Mouse (Mus musculus): ENCODE results near the gene St6galnac3. TPM values are rescaled to one million over a fixed set of nuclear protein-coding genes. Genes with fewer than 3 reads are reported as not detected.

The St6galnac3 gene
- polyA plus RNA-seq, 1 experiment from 2014 or later = 27.2 TPM

- H3K9ac ChIP-seq = no peak overlapping the region
- no peak for ATAC-seq (ENCODE audit: low read depth)
- 95% methylated on average over 9 of the region's 9 CpGs for WGBS
- H3K9me3 ChIP-seq = no peaks in the 10 kb centered on the region
- no peaks in the 10 kb centered on the region for H3K27me3 ChIP-seq
- H3K4me3 ChIP-seq = no peak overlapping the region
- no peak overlapping the region for H3K27ac ChIP-seq (replicated peaks)
- peaks cover 12% of the 10 kb centered on the region; the same call in 1 of the 2 replicates for H3K4me1 ChIP-seq (replicated peaks)
- no peak overlapping the region for H3K4me2 ChIP-seq
- no peaks in the 10 kb centered on the region for H3K36me3 ChIP-seq
These were observed 43.3 kb downstream of the St6galnac3 start for GRCm38 (mm10) chr3:153681720-153682119.

GRCm38 (mm10) chr3:153675832-153676231 lies 49.1 kb downstream of the St6galnac3 start:
- H3K9ac ChIP-seq = no peak overlapping the region
- no peak overlapping the region for H3K4me3 ChIP-seq
- H3K9me3 ChIP-seq = no peaks in the 10 kb centered on the region
- H3K4me2 ChIP-seq = no peak overlapping the region
- 9% methylated on average over 7 of the region's 7 CpGs for WGBS
- H3K27me3 ChIP-seq = no peaks in the 10 kb centered on the region
- H3K36me3 ChIP-seq = no peaks in the 10 kb centered on the region
- no peak overlapping the region for H3K27ac ChIP-seq (replicated peaks)
- ATAC-seq (ENCODE audit: low read depth) = peak; percentile 56; the same call in 1 of the 2 replicates
- peaks cover 28% of the 10 kb centered on the region for H3K4me1 ChIP-seq (replicated peaks)

GRCm38 (mm10) chr3:153675073-153675472 lies 49.9 kb downstream of the St6galnac3 start:
- Histone ChIP-seq H3K9me3 (no peaks in the 10 kb centered on the region), H3K4me2 (no peak overlapping the region), H3K4me3 (no peak overlapping the region), H3K9ac (no peak overlapping the region), H3K4me1 (replicated peaks) (peaks cover 31% of the 10 kb centered on the region), H3K27me3 (no peaks in the 10 kb centered on the region), H3K36me3 (no peaks in the 10 kb centered on the region), H3K27ac (replicated peaks) (no peak overlapping the region)
- ATAC-seq (ENCODE audit: low read depth) = 0 out of 2 replicates have a peak, but pooled peaks have one; percentile 25
- 31% methylated on average over 12 of the region's 12 CpGs for WGBS

- ATAC-seq (ENCODE audit: low read depth) = no peak
- H3K9ac ChIP-seq = no peak overlapping the region
- no peaks in the 10 kb centered on the region for H3K36me3 ChIP-seq
- WGBS = 82% methylated on average over 8 of the region's 8 CpGs
- no peak overlapping the region for H3K27ac ChIP-seq (replicated peaks)
- peaks cover 37% of the 10 kb centered on the region for H3K4me1 ChIP-seq (replicated peaks)
- H3K4me3 ChIP-seq = no peak overlapping the region
- no peaks in the 10 kb centered on the region for H3K9me3 ChIP-seq
- no peaks in the 10 kb centered on the region for H3K27me3 ChIP-seq
- H3K4me2 ChIP-seq = no peak overlapping the region
These were observed 50.6 kb downstream of the St6galnac3 start for GRCm38 (mm10) chr3:153674359-153674758.

- no peak for ATAC-seq (ENCODE audit: low read depth)
- Histone ChIP-seq H3K9me3 (no peaks in the 10 kb centered on the region), H3K27me3 (no peaks in the 10 kb centered on the region), H3K4me3 (no peak overlapping the region), H3K4me2 (no peak overlapping the region), H3K27ac (replicated peaks) (no peak overlapping the region), H3K36me3 (no peaks in the 10 kb centered on the region), H3K9ac (no peak overlapping the region), H3K4me1 (replicated peaks) (peaks cover 46% of the 10 kb centered on the region)
- 89% methylated on average over 12 of the region's 12 CpGs for WGBS
These were observed 51.5 kb downstream of the St6galnac3 start for GRCm38 (mm10) chr3:153673451-153673850.

- no peaks in the 10 kb centered on the region for H3K36me3 ChIP-seq
- no peaks in the 10 kb centered on the region for H3K9me3 ChIP-seq
- H3K27me3 ChIP-seq = no peaks in the 10 kb centered on the region
- WGBS = 83% methylated on average over 10 of the region's 10 CpGs
- no peak overlapping the region for H3K4me3 ChIP-seq
- H3K4me1 ChIP-seq (replicated peaks) = peaks cover 35% of the 10 kb centered on the region
- no peak overlapping the region for H3K9ac ChIP-seq
- no peak for ATAC-seq (ENCODE audit: low read depth)
- no peak overlapping the region for H3K4me2 ChIP-seq
- H3K27ac ChIP-seq (replicated peaks) = no peak overlapping the region
These were observed 53.9 kb downstream of the St6galnac3 start for GRCm38 (mm10) chr3:153670953-153671674.

- ATAC-seq (ENCODE audit: low read depth) = no peak
- H3K27me3 ChIP-seq = no peaks in the 10 kb centered on the region
- H3K9me3 ChIP-seq = no peaks in the 10 kb centered on the region
- no peak overlapping the region for H3K9ac ChIP-seq
- no peak overlapping the region for H3K4me2 ChIP-seq
- no peaks in the 10 kb centered on the region for H3K36me3 ChIP-seq
- H3K4me3 ChIP-seq = no peak overlapping the region
- no peak overlapping the region for H3K27ac ChIP-seq (replicated peaks)
- 89% methylated on average over 13 of the region's 13 CpGs for WGBS
- H3K4me1 ChIP-seq (replicated peaks) = peaks cover 33% of the 10 kb centered on the region
These were observed 55.1 kb downstream of the St6galnac3 start for GRCm38 (mm10) chr3:153669737-153670435.

GRCm38 (mm10) chr3:153669329-153669728 lies 55.6 kb downstream of the St6galnac3 start:
- Histone ChIP-seq H3K27ac (replicated peaks) (no peak overlapping the region), H3K4me2 (no peak overlapping the region), H3K9ac (no peak overlapping the region), H3K4me1 (replicated peaks) (peaks cover 36% of the 10 kb centered on the region), H3K36me3 (no peaks in the 10 kb centered on the region), H3K4me3 (no peak overlapping the region), H3K27me3 (no peaks in the 10 kb centered on the region), H3K9me3 (no peaks in the 10 kb centered on the region)
- WGBS = 56% methylated on average over 8 of the region's 8 CpGs
- ATAC-seq (ENCODE audit: low read depth) = no peak

GRCm38 (mm10) chr3:153668447-153669290 lies 56.3 kb downstream of the St6galnac3 start:
- 0 out of 2 replicates have a peak, but pooled peaks have one; percentile 19 for ATAC-seq (ENCODE audit: low read depth)
- H3K4me2 ChIP-seq = no peak overlapping the region
- no peak overlapping the region for H3K4me3 ChIP-seq
- WGBS = 59% methylated on average over 21 of the region's 21 CpGs
- H3K27ac ChIP-seq (replicated peaks) = no peak overlapping the region
- no peaks in the 10 kb centered on the region for H3K27me3 ChIP-seq
- no peaks in the 10 kb centered on the region for H3K9me3 ChIP-seq
- no peaks in the 10 kb centered on the region for H3K36me3 ChIP-seq
- H3K9ac ChIP-seq = no peak overlapping the region
- peaks cover 36% of the 10 kb centered on the region for H3K4me1 ChIP-seq (replicated peaks)

- Histone ChIP-seq H3K4me1 (replicated peaks) (peaks cover 62% of the 10 kb centered on the region), H3K27me3 (no peaks in the 10 kb centered on the region), H3K9me3 (no peaks in the 10 kb centered on the region), H3K9ac (no peak overlapping the region), H3K4me3 (no peak overlapping the region), H3K27ac (replicated peaks) (no peak overlapping the region), H3K4me2 (no peak overlapping the region), H3K36me3 (no peaks in the 10 kb centered on the region)
- 89% methylated on average over 5 of the region's 5 CpGs for WGBS
- ATAC-seq (ENCODE audit: low read depth) = no peak
These were observed 60.3 kb downstream of the St6galnac3 start for GRCm38 (mm10) chr3:153664696-153665095.

GRCm38 (mm10) chr3:153663841-153664427 lies 61.0 kb downstream of the St6galnac3 start:
- WGBS = 55% methylated on average over 10 of the region's 10 CpGs
- no peaks in the 10 kb centered on the region for H3K27me3 ChIP-seq

More at GRCm38 (mm10) chr3:153663841-153664427, 61.0 kb downstream of the St6galnac3 start:
- peaks cover 63% of the 10 kb centered on the region for H3K4me1 ChIP-seq (replicated peaks)
- no peak overlapping the region for H3K4me2 ChIP-seq
- no peak overlapping the region for H3K27ac ChIP-seq (replicated peaks)
- no peak for ATAC-seq (ENCODE audit: low read depth)
- no peaks in the 10 kb centered on the region for H3K9me3 ChIP-seq
- H3K9ac ChIP-seq = no peak overlapping the region
- no peaks in the 10 kb centered on the region for H3K36me3 ChIP-seq
- no peak overlapping the region for H3K4me3 ChIP-seq

Measured in neural tube, embryonic 13.5 days (tissue).